Mouse (Mus musculus) kidney, adult 18-20 months (tissue): ENCODE data around the gene Rab21.

ENCODE experiments used
- DNase-seq: peaks from one replicate; pipeline ENCODE4 v3.0.0; 2021

Gene Rab21

DNA sequence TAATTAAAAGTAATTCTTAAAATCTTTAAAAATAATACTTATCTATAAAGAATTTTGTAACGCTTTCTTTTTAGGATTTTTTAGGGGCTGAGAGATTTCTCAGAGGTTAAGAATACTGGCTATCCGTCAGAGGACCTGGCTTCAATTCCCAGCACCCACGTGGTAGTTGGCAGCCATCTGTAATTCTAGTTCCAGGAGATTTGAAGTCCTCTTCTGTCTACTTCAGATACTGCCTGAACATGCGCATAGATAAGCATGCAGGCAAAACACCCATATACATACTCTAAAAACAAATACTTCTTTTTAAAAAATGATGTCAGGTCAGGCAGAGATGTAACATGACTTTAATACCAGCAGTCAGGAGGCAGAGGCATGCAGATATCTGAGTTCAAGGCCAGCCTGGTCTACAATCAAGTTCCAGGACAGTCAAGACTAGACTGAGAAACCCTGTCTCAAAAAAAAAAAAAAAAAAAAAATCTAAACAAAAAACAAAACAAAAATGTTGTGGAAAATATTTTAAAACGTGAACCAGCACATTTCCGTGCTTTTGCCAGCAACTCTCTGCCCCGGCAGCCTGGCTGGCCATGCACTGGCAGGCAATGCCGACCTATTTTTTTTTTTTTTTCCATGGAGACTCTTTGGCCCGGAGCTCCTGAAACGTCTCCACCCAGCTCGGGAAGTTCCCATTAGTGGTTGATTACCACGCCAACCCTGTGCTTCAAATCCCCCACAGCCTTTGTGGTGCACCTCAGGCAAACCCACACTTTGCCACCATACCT, 44.6 kb downstream of the Rab21 start:
- DNase-seq, result no peak

DNA sequence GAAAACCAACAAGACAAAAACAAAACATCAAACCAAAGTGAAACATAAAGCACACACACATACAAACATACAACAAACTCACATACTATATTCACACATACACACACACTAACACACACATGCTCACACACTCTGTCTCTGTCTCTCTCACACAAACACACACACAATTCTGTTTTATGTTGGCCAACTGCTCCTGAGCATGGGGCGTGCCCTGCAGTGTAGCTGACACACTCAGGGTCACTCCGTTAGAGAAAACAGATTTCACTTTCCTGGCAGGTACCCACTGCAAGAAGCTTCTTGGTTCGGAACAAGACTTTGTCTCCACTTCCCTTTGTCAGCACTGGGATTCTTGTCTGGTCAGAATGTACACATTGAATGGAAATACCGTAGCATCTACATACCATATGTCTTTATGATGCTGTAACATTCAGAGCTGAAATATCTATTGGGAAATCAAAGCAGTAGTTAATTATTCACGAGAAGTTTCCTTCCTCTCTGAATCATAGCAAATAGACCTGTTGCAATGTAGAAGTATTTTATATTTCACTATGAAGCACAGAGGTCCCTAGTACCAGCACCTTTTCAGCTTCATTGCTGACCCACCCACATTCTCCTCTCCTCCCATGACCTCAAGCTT, 52.4 kb downstream of the Rab21 start:
- DNase-seq, result no peak

DNA sequence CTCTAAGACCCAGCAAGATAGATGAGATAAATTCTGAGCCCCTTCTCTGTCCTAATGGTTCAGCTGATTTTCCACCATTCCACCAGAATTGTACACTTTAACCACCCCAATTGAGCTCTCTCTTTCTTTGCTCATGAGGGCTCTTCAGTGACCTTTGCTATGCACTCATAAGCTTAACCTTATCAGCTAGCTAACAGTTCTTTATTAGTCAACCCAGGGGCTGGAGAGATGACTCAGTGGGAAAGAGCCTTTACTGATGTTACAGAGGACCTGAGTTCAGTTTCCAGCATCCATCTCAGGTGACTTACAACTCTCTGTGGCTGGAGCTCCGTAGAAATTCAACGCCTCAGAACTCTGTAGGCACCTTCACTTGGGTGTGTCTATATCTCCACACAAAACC, 53.1 kb downstream of the Rab21 start:
- no peak for DNase-seq

DNA sequence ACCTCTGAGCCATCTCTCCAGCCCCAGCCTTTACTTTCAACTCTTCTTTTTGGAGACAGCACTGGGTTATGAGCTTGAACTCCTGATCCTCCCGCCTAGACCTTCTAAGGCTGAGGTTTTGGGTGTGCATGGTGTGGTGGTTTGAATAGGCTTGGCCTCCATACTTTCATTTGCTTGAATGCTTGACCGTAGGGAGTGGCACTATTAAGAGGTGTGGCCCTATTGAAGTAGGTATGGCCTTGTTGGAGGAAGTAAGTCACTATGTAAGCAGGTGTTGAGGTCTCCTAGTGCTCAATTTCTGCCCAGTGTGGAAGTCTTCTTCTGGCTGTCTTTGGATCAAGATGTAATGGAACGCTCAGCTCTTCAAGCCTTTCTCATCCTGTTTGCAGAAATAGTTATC, 54.0 kb downstream of the Rab21 start:
- DNase-seq, result no peak

DNA sequence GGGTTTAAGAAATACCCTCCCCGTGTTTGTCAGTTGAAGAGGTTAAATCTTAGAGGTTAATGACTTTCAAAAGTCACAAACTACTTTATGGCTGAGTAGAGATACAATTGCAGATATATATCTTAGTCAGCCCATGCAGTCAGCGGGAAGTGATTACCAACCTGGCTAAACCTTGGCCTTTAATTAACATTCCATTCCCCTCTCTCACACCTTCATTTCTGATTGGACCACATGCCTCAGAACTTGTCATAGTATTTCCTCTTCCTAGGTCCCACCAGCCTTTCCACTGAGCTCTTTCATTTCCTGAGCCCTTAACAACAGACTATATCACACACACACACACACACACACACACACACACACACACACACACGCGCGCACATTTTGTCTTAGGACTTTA, 59.2 kb downstream of the Rab21 start:
- no peak for DNase-seq

DNA sequence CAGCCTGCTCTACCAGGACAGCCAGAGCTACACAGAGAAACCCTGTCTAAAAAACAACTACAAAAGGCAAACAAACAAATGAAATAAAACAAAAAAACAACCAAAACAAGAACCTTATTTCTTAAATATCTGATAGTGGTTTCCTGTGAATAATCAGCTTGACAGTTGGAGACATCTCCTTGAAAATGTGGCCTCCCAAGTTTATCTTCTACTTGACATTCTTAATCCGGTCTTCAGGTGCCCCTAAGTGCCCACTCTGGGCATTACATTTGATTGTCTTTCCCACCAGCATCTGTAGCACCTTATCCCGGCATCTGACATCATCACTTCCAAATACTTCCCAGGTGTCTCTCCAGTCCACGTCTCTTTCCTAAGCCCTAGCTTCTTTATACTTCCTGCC, 61.9 kb downstream of the Rab21 start:
- DNase-seq, result no peak

DNA sequence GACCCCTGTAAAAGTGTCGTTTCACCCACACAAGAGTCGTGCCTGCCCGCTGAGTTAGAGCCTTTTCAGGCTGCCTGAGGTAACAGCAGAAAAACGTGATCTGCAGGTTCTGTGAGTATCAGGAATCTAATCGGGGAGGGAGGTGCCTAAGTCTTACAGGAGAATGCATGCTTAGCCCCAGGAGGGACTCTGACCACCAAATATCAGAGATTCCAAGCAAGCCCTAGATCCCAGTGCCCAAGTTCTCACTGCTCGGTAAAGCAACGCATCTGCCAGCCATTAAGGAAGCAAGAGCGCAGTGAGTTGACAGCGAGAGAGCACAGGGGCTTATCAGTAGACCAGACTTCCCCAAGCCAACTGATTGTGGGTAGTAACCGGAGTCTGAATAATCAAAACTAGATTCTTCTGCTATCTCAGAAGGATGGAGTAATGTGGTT, 63.1 kb downstream of the Rab21 start:
- peak; percentile 20 for DNase-seq

DNA sequence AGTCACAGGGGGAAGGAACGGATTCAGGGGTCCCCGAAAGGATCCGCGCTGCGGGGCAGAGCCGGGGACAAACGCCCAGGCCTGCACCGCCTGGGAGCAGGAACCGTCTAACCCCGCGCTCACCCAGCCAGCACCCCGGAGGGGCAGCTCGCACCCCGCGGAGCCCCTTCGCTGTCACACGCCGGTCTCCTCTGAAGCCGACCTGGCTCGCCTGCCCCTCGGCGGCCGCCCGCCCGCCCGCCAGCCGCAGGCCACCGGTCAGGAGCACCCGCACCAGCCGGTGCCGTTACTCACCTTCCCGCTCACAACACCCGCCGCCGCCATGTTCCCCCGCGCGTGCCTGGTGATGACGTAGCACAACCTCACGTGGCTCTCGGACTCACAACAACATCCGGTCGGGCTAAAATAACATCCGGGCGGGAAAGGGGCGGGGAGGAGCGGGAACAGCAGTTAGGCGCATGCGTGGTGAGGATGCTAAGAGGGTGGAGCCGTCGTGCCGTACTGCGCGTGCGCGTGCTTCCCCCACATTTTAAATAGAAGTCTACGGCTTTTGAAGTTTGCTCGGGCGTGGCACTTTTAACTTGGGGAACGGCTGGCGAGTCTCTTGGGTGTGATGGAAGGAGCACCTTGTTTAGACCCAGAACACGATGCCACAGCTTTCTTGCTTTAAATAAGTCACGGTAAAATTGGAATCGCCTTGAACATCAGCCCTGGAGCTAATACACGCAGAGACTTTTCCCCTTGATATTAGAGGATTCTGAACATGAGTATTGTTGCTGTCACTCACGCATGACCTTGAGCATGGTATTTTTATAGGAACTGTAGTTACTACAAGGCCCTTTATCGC, 64.1 kb downstream of the Rab21 start, which contains the start of gene Tbc1d15:
Gene Tbc1d15 (minus strand): TSS at position 380 of the 847 bp plus-strand sequence.
- DNase-seq, result peak; percentile 98

DNA sequence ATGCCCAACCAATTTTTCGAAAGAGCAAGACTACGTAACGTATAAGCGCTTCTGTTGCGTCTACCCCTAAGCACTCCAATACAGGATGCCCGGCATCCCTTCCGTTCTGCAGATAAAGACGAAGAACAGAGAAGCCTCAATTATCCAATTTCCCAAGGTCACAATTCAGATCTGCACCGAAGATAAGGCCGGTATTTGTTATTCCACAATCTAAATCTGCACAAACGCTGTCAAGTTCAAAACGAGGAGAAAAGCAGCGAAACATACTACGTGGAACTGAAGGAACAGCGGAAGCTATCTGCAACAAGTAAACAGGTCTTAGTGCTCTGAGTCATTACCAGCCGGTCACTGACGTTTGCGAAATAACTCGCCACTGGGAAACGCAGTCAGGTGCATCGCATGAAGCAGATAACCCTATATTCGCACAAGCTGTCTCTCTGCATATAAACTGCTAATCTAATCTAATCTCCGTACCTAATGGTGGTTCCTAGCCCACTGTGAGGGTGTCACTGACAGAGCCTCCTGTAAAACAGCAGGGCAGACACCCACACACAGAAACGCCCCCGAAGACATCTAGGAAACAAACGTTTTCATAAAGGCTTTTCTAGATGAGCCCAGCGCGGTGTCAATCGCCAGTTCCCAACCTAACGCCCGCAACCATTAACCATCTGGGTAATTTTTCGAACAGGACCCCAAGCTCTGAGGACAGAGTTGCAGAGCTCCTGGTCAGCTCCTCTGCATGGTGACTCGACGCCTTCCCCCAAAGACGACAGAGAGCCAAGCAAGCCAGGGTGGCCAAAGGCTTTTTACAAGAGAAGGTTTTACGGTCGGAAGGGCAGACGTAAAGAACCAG, 64.9 kb downstream of the Rab21 start:
- peak; percentile 16 for DNase-seq

DNA sequence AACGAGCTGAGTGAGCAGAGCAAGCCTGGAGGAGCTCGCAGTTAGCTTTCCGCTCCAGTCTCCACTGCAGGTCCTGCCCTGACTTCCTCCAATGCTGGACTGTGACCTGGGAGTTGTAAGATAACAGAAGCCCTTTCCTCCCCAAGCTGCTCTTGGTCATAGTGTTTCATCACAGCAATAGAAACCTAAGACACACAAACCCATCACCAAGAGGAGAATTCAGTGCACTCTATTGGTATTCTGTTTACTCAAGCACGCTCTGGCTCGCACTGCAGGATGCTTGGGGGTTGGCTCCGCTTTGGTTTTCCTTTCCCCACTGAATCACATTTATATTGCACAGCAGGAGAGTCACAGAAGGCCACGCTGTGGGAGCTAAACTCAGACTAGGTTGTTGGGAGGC, 67.4 kb downstream of the Rab21 start:
- DNase-seq, result peak; percentile 15

DNA sequence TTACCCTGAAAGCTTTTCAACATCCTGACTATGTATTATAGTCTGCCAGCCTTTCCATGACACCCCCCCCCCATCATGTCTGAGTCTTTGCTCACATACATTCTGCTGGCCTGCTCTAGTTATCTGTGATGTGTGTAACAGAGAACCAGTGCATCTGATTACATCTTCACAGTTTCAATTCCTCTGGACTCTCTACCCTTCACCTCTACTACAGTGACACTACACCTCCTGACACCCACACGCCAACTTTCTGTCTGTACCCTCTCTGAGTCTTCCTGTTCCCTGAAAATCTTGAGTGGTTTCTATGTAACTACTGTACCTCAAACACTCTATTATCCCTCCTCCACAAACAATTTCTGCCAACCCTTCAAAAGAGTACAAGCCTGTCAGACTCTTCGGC, 69.9 kb downstream of the Rab21 start:
- DNase-seq, result no peak

DNA sequence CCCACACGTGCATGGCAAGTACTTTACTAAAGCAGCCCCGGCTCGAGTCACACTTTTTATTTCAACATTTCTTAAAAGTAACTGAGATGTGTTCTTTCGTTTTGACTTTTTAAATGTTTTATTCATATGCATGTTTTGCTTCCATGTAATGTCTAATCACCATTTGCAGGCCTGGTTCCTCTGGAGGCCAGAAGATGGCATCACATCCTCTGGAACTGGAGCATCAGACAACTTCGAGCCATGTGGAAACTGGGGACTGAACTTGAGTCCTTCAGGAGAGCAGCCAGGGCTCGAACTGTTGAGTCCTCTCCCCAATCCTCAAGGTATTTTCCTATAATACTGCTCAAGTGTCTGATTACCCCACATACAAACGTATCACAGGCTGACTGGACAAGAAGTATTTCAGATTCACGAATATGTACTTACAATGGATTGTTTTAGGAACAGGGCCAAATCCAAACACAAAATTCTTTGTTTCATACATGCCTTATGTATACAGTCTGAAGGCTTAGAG, 74.3 kb downstream of the Rab21 start:
- no peak for DNase-seq

DNA sequence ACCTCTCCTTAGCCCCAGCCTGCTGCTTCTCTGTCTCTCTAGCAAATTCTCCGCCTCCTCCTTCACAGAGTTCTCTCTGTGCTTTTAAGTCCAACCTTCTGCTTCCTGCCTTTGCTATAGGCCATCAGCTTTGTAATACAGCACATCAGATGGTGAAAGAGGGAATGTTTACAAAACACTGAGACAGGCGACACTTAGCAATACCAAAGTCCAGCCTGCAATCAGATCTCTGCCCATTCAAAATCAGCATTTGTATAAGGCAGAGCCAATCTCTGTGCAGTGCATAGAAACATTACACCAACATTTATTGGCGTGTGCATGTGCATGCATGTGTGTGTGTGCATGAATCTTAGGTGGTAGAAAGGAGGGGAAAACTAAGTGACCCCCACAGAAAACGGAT, 77.5 kb downstream of the Rab21 start:
- no peak for DNase-seq
